In genomic region chr10:80123932-80124562, GRCm38 (mm10) we compare ENCODE assay signal across 15 mouse cellular contexts. TPM values are rescaled to one million over a fixed set of nuclear protein-coding genes. Genes with fewer than 3 reads are reported as not detected.
A peak's percentile ranks its signal among the peaks of the same experiment; 100 is the strongest.
DNase-seq lines count a peak whose midpoint lies in the region; ATAC-seq lines count a peak whose summit lies in the region.
"Had no signal": no experiment of that assay in that cellular context is flagged by ENCODE, and none has a peak within 500 bp of the region (broad histone marks: within the 10 kb centered on the region; RNA-seq: fewer than 3 reads in every experiment).

No protein-coding gene starts in this region.

- peaks cover 41% of the 10 kb centered on the region for H3K36me3 ChIP-seq in heart, embryonic 11.5 days (ENCODE audit: control insufficient read depth, insufficient read depth, low read length)
- peaks cover 19% of the 10 kb centered on the region for H3K36me3 ChIP-seq in midbrain, embryonic 16.5 days (ENCODE audit: control insufficient read depth, insufficient read depth, low read length)
- H3K36me3 ChIP-seq in midbrain, embryonic 13.5 days, result peaks cover 72% of the 10 kb centered on the region
- peaks cover 62% of the 10 kb centered on the region for H3K36me3 ChIP-seq in hindbrain, embryonic 14.5 days (replicated peaks; ENCODE audit: control insufficient read depth, insufficient read depth)

- H3K27ac ChIP-seq in heart, embryonic 11.5 days (ENCODE audit: low read depth, low read length), result no peak overlapping the region
- no peak overlapping the region for H3K27ac ChIP-seq in midbrain, embryonic 16.5 days (ENCODE audit: low read length)
- no peak overlapping the region for H3K27ac ChIP-seq in midbrain, embryonic 13.5 days
- no peak overlapping the region for H3K27ac ChIP-seq in hindbrain, embryonic 14.5 days
- H3K27ac ChIP-seq: forebrain, embryonic 12.5 days; heart, embryonic 15.5 days; kidney, embryonic 15.5 days had no signal

- 0 out of 2 replicates have a peak overlapping the region, but pooled peaks have one; percentile 46 for H3K9ac ChIP-seq in heart, embryonic 11.5 days (ENCODE audit: low read depth, low read length)
- H3K9ac ChIP-seq in midbrain, embryonic 16.5 days (ENCODE audit: low read depth, low read length), result 0 out of 2 replicates have a peak overlapping the region, but pooled peaks have one; percentile 1
- no peak overlapping the region for H3K9ac ChIP-seq in midbrain, embryonic 13.5 days (replicated peaks)
- H3K9ac ChIP-seq in hindbrain, embryonic 14.5 days, result no peak overlapping the region
- H3K9ac ChIP-seq: forebrain, embryonic 12.5 days; heart, embryonic 15.5 days; kidney, embryonic 15.5 days had no signal

- H3K4me2 ChIP-seq in heart, embryonic 11.5 days, result no peak overlapping the region
- H3K4me2 ChIP-seq in midbrain, embryonic 16.5 days (ENCODE audit: low read length), result no peak overlapping the region
- H3K4me2 ChIP-seq in midbrain, embryonic 13.5 days (replicated peaks), result no peak overlapping the region
- no peak overlapping the region for H3K4me2 ChIP-seq in hindbrain, embryonic 14.5 days (replicated peaks)
- H3K4me2 ChIP-seq: forebrain, embryonic 12.5 days; heart, embryonic 15.5 days; kidney, embryonic 15.5 days had no signal

- DNase-seq in heart, postnatal 10 days, result no peak
- peak; percentile 79 for DNase-seq in liver
- DNase-seq in spleen, postnatal 10 days (ENCODE audit: low spot score in 2 of 2), result peak; percentile 54 to 59
- no peak for DNase-seq in ovary, postnatal 14 days (ENCODE audit: low spot score)
- DNase-seq in hindbrain, embryonic 14.5 days (ENCODE audit: low spot score), result no peak
- DNase-seq: adrenal gland, postnatal 14 days; lung, adult 18-20 months; thymus, postnatal 36 days had no signal

- intact Hi-C loops in heart, postnatal 10 days (cut with DNase I), result no loop called here

- no peaks in the 10 kb centered on the region for H3K27me3 ChIP-seq in heart, embryonic 11.5 days (ENCODE audit: control insufficient read depth, insufficient read depth, low read length)
- H3K27me3 ChIP-seq in midbrain, embryonic 16.5 days (ENCODE audit: control insufficient read depth, insufficient read depth, low read depth, low read length), result no peaks in the 10 kb centered on the region
- no peaks in the 10 kb centered on the region for H3K27me3 ChIP-seq in midbrain, embryonic 13.5 days
- H3K27me3 ChIP-seq in hindbrain, embryonic 14.5 days (ENCODE audit: control insufficient read depth, insufficient read depth, low read length), result no peaks in the 10 kb centered on the region
- H3K27me3 ChIP-seq: forebrain, embryonic 12.5 days; heart, embryonic 15.5 days; kidney, embryonic 15.5 days had no signal

- no peak for ATAC-seq in heart, embryonic 11.5 days (replicated peaks; ENCODE audit: insufficient number of reproducible peaks, low FRiP score, low TSS enrichment)
- ATAC-seq in midbrain, embryonic 16.5 days, result no peak
- no peak for ATAC-seq in midbrain, embryonic 13.5 days
- no peak for ATAC-seq in hindbrain, embryonic 14.5 days (ENCODE audit: low FRiP score)

- no peaks in the 10 kb centered on the region for H3K9me3 ChIP-seq in heart, embryonic 11.5 days (replicated peaks; ENCODE audit: control insufficient read depth, low read length)
- no peaks in the 10 kb centered on the region for H3K9me3 ChIP-seq in midbrain, embryonic 16.5 days (replicated peaks; ENCODE audit: control insufficient read depth, low read length, poor library complexity, severe bottlenecking)
- no peaks in the 10 kb centered on the region for H3K9me3 ChIP-seq in midbrain, embryonic 13.5 days
- no peaks in the 10 kb centered on the region for H3K9me3 ChIP-seq in hindbrain, embryonic 14.5 days (ENCODE audit: control insufficient read depth, low read length)
- H3K9me3 ChIP-seq: forebrain, embryonic 12.5 days; heart, embryonic 15.5 days; kidney, embryonic 15.5 days had no signal

- H3K4me1 ChIP-seq in heart, embryonic 11.5 days (ENCODE audit: control insufficient read depth, insufficient read depth, low read length), result peaks cover 6% of the 10 kb centered on the region
- H3K4me1 ChIP-seq in midbrain, embryonic 16.5 days (ENCODE audit: control insufficient read depth, insufficient read depth, low read length), result peaks cover 4% of the 10 kb centered on the region
- H3K4me1 ChIP-seq in midbrain, embryonic 13.5 days (replicated peaks), result peaks cover 13% of the 10 kb centered on the region
- H3K4me1 ChIP-seq in hindbrain, embryonic 14.5 days (replicated peaks; ENCODE audit: control insufficient read depth, insufficient read depth, low read length), result peaks cover 4% of the 10 kb centered on the region

- no peak overlapping the region for H3K4me3 ChIP-seq in heart, embryonic 11.5 days (ENCODE audit: low read depth, low read length)
- no peak overlapping the region for H3K4me3 ChIP-seq in midbrain, embryonic 16.5 days (ENCODE audit: low read depth, low read length)
- H3K4me3 ChIP-seq in midbrain, embryonic 13.5 days (replicated peaks), result no peak overlapping the region
- no peak overlapping the region for H3K4me3 ChIP-seq in hindbrain, embryonic 14.5 days (replicated peaks; ENCODE audit: low read length)
- H3K4me3 ChIP-seq: forebrain, embryonic 12.5 days; heart, embryonic 15.5 days; kidney, embryonic 15.5 days; myocyte had no signal

- WGBS in heart, embryonic 11.5 days (ENCODE audit: insufficient replicate concordance), result 87% methylated on average over 9 of the region's 9 CpGs
- 96% methylated on average over 9 of the region's 9 CpGs for WGBS in midbrain, embryonic 16.5 days
- 93% methylated on average over 9 of the region's 9 CpGs for WGBS in midbrain, embryonic 13.5 days
- 95% methylated on average over 9 of the region's 9 CpGs for WGBS in hindbrain, embryonic 14.5 days

RNA-seq across cellular contexts. Expression of gene Stk11, which starts 8.4 kb away (rescaled TPM):
- 16.5 and 20.0 TPM in 2 replicates for polyA plus RNA-seq in heart, embryonic 11.5 days (2014; fragmentation: Nextera tagmentation; extraction: Ambion mirVana)
- 100 to 1,000 TPM; 110 to 112 TPM for total RNA-seq in heart, postnatal 10 days (2021)
- polyA plus RNA-seq in midbrain, embryonic 16.5 days (2015; fragmentation: Nextera tagmentation; extraction: Ambion mirVana), result 14.2 and 15.4 TPM in 2 replicates
- 17.7 and 20.7 TPM in 2 replicates for polyA plus RNA-seq in midbrain, embryonic 13.5 days (2015; fragmentation: Nextera tagmentation; extraction: Ambion mirVana)
- 20.2 and 24.6 TPM in 2 replicates for polyA plus RNA-seq in hindbrain, embryonic 14.5 days (2014; fragmentation: Nextera tagmentation; extraction: Ambion mirVana)

RNA-seq across cellular contexts. Expression of gene Atp5d, which starts 14.4 kb away (rescaled TPM):
- polyA plus RNA-seq in heart, embryonic 11.5 days (2014; fragmentation: Nextera tagmentation; extraction: Ambion mirVana), result 772 and 785 TPM in 2 replicates
- 1,000 to 10,000 TPM; 1,058 to 1,125 TPM for total RNA-seq in heart, postnatal 10 days (2021)
- polyA plus RNA-seq in midbrain, embryonic 16.5 days (2015; fragmentation: Nextera tagmentation; extraction: Ambion mirVana), result 433 and 454 TPM in 2 replicates
- 391 and 394 TPM in 2 replicates for polyA plus RNA-seq in midbrain, embryonic 13.5 days (2015; fragmentation: Nextera tagmentation; extraction: Ambion mirVana)
- polyA plus RNA-seq in hindbrain, embryonic 14.5 days (2014; fragmentation: Nextera tagmentation; extraction: Ambion mirVana), result 469 and 505 TPM in 2 replicates

RNA-seq across cellular contexts. Expression of gene Cbarp, which starts 16.6 kb away (rescaled TPM):
- polyA plus RNA-seq in heart, embryonic 11.5 days (2014; fragmentation: Nextera tagmentation; extraction: Ambion mirVana), result 2.5 and 2.7 TPM in 2 replicates
- 1 to 10 TPM; 3.2 to 4.1 TPM for total RNA-seq in heart, postnatal 10 days (2021)
- 70.3 and 81.6 TPM in 2 replicates for polyA plus RNA-seq in midbrain, embryonic 16.5 days (2015; fragmentation: Nextera tagmentation; extraction: Ambion mirVana)
- 40.6 and 45.3 TPM in 2 replicates for polyA plus RNA-seq in midbrain, embryonic 13.5 days (2015; fragmentation: Nextera tagmentation; extraction: Ambion mirVana)
- polyA plus RNA-seq in hindbrain, embryonic 14.5 days (2014; fragmentation: Nextera tagmentation; extraction: Ambion mirVana), result 93.4 and 96.4 TPM in 2 replicates

RNA-seq across cellular contexts. Expression of gene Sbno2, which starts 18.7 kb away (rescaled TPM):
- 8.4 and 9.6 TPM in 2 replicates for polyA plus RNA-seq in heart, embryonic 11.5 days (2014; fragmentation: Nextera tagmentation; extraction: Ambion mirVana)
- 10 to 100 TPM; 15.1 to 17.6 TPM for total RNA-seq in heart, postnatal 10 days (2021)
- 11.6 and 12.5 TPM in 2 replicates for polyA plus RNA-seq in midbrain, embryonic 16.5 days (2015; fragmentation: Nextera tagmentation; extraction: Ambion mirVana)
- 13.4 and 15.3 TPM in 2 replicates for polyA plus RNA-seq in midbrain, embryonic 13.5 days (2015; fragmentation: Nextera tagmentation; extraction: Ambion mirVana)
- polyA plus RNA-seq in hindbrain, embryonic 14.5 days (2014; fragmentation: Nextera tagmentation; extraction: Ambion mirVana), result 12.3 and 12.6 TPM in 2 replicates

RNA-seq across cellular contexts. Expression of gene Midn, which starts 24.0 kb away (rescaled TPM):
- 29.5 and 31.9 TPM in 2 replicates for polyA plus RNA-seq in heart, embryonic 11.5 days (2014; fragmentation: Nextera tagmentation; extraction: Ambion mirVana)
- total RNA-seq in heart, postnatal 10 days (2021), result 100 to 1,000 TPM; 132 to 190 TPM
- polyA plus RNA-seq in midbrain, embryonic 16.5 days (2015; fragmentation: Nextera tagmentation; extraction: Ambion mirVana), result 15.5 and 21.1 TPM in 2 replicates
- 35.9 and 40.6 TPM in 2 replicates for polyA plus RNA-seq in midbrain, embryonic 13.5 days (2015; fragmentation: Nextera tagmentation; extraction: Ambion mirVana)
- 44.1 and 54.4 TPM in 2 replicates for polyA plus RNA-seq in hindbrain, embryonic 14.5 days (2014; fragmentation: Nextera tagmentation; extraction: Ambion mirVana)

Comparison
In these comparisons a context has a peak if more than half of its experiments do, and no peak if none do; other contexts are left out.
1. H3K9ac ChIP-seq: peak in heart, embryonic 11.5 days (single experiment) and midbrain, embryonic 16.5 days (single experiment); none in midbrain, embryonic 13.5 days (single experiment) and hindbrain, embryonic 14.5 days (single experiment).
2. DNase-seq: peak in liver (single experiment) and spleen, postnatal 10 days (2 of 2); none in heart, postnatal 10 days (0 of 2), ovary, postnatal 14 days (single experiment) and hindbrain, embryonic 14.5 days (single experiment).
3. RNA of gene Cbarp, which starts 16.6 kb away (polyA plus RNA-seq): 93.4 to 96.4 TPM in hindbrain, embryonic 14.5 days, 70.3 to 81.6 TPM in midbrain, embryonic 16.5 days and 40.6 to 45.3 TPM in midbrain, embryonic 13.5 days; 2.5 to 2.7 TPM in heart, embryonic 11.5 days; every median in the first group is over 10 times any median in the second.